Mouse (Mus musculus) hindbrain, embryonic 12.5 days (tissue): ENCODE results near the gene Taf12. TPM values are rescaled to one million over a fixed set of nuclear protein-coding genes. Genes with fewer than 3 reads are reported as not detected.

Experiments used
- ATAC-seq: fragments of 200-750 bp; cut with Nextera tagmentation; 2 replicates; pipeline ENCODE4 v1.8.0; 2017; ENCODE audit warnings: moderate TSS enrichment; ENCODE audit not compliant: low FRiP score
- H3K27ac ChIP-seq: fragments of 300-500 bp; sonication (generic); 2 replicates; pipeline ENCODE4 v1.5.1; 2016; ENCODE audit warnings: mild to moderate bottlenecking
- H3K27me3 ChIP-seq: fragments of 300-500 bp; sonication (generic); 2 replicates; pipeline ENCODE4 v1.6.1; 2016; ENCODE audit warnings: mild to moderate bottlenecking
- H3K36me3 ChIP-seq: fragments of 300-500 bp; sonication (generic); 2 replicates; pipeline ENCODE4 v1.6.1; 2016; ENCODE audit warnings: mild to moderate bottlenecking
- H3K4me1 ChIP-seq: fragments of 300-500 bp; sonication (generic); 2 replicates; pipeline ENCODE4 v1.6.1; 2016
- H3K4me2 ChIP-seq: fragments of 300-500 bp; sonication (generic); replicated peaks from 2 replicates; pipeline ENCODE4 v1.6.1; 2016; ENCODE audit warnings: mild to moderate bottlenecking
- H3K4me3 ChIP-seq: fragments of 300-500 bp; sonication (generic); 2 replicates; pipeline ENCODE4 v1.5.1; 2016; ENCODE audit warnings: mild to moderate bottlenecking
- H3K9ac ChIP-seq: fragments of 300-500 bp; sonication (generic); 2 replicates; pipeline ENCODE4 v1.6.1; 2016; ENCODE audit warnings: mild to moderate bottlenecking, moderate library complexity
- H3K9me3 ChIP-seq: fragments of 300-500 bp; sonication (generic); replicated peaks from 2 replicates; pipeline ENCODE4 v1.6.1; 2016; ENCODE audit warnings: mild to moderate bottlenecking
- WGBS: fragments of 180-500 bp; shearing (Covaris S2); methylation state at CpG from one replicate; pipeline ENCODE4 v1.1.7; 2016; 5-methylcytosine and 5-hydroxymethylcytosine counted together
- polyA plus RNA-seq: library from polyadenylated mRNA; unstranded; fragments of >200 nt; fragmentation: Nextera tagmentation; extraction: Ambion mirVana; gene quantifications from 2 replicates; pipeline ENCODE4 v1.2.1, GENCODE M21; 2016

The Taf12 gene
- polyA plus RNA-seq, 1 experiment from 2014 or later, result 53.6 TPM

- no peak overlapping the region for H3K4me3 ChIP-seq
- no peak overlapping the region for H3K9ac ChIP-seq
- H3K9me3 ChIP-seq, result no peaks in the 10 kb centered on the region
- no peaks in the 10 kb centered on the region for H3K27me3 ChIP-seq
- no peak overlapping the region for H3K4me2 ChIP-seq
- H3K36me3 ChIP-seq, result peaks cover 14% of the 10 kb centered on the region
- ATAC-seq, result no peak
- H3K4me1 ChIP-seq, result peaks cover 18% of the 10 kb centered on the region
- 73% methylated on average over 6 of the region's 6 CpGs for WGBS
- no peak overlapping the region for H3K27ac ChIP-seq
Measured at GRCm38 (mm10) chr4:132306004-132306403, 31.8 kb downstream of the Taf12 start.

- Histone ChIP-seq H3K4me2 (peak overlapping the region; percentile 73), H3K9ac (peak overlapping the region; percentile 93), H3K27ac (peak overlapping the region; percentile 89), H3K9me3 (no peaks in the 10 kb centered on the region), H3K36me3 (peaks cover 37% of the 10 kb centered on the region), H3K4me3 (peak overlapping the region; percentile 74), H3K4me1 (peaks cover 12% of the 10 kb centered on the region), H3K27me3 (no peaks in the 10 kb centered on the region)
- WGBS, result 2% methylated on average over 41 of the region's 41 CpGs
- peak; percentile 95 for ATAC-seq
Measured at GRCm38 (mm10) chr4:132308437-132309139, 34.4 kb downstream of the Taf12 start.

GRCm38 (mm10) chr4:132309140-132309848 is 35.1 kb downstream of the Taf12 start:
- no peak for ATAC-seq
- Histone ChIP-seq H3K4me1 (peaks cover 12% of the 10 kb centered on the region), H3K27ac (peak overlapping the region; percentile 89), H3K36me3 (peaks cover 45% of the 10 kb centered on the region), H3K9ac (peak overlapping the region; percentile 93), H3K4me3 (peak overlapping the region; percentile 74), H3K4me2 (peak overlapping the region; percentile 73), H3K27me3 (no peaks in the 10 kb centered on the region), H3K9me3 (no peaks in the 10 kb centered on the region)
- under 1% methylated on average over 15 of the region's 15 CpGs for WGBS

GRCm38 (mm10) chr4:132309849-132310472 is 35.8 kb downstream of the Taf12 start:
- WGBS, result 32% methylated on average over 10 of the region's 10 CpGs
- peaks cover 45% of the 10 kb centered on the region for H3K36me3 ChIP-seq
- peak overlapping the region; percentile 89 for H3K27ac ChIP-seq
- 0 out of 2 replicates have a peak, but pooled peaks have one; percentile 39 for ATAC-seq
- peaks cover 12% of the 10 kb centered on the region for H3K4me1 ChIP-seq
- H3K27me3 ChIP-seq, result no peaks in the 10 kb centered on the region
- H3K9ac ChIP-seq, result peak overlapping the region; percentile 93
- H3K9me3 ChIP-seq, result no peaks in the 10 kb centered on the region
- peak overlapping the region; percentile 74 for H3K4me3 ChIP-seq
- H3K4me2 ChIP-seq, result peak overlapping the region; percentile 73

- 62% methylated on average over 1 of the region's 1 CpGs for WGBS
- Histone ChIP-seq H3K27me3 (no peaks in the 10 kb centered on the region), H3K4me1 (peaks cover 12% of the 10 kb centered on the region), H3K4me3 (no peak overlapping the region), H3K27ac (no peak overlapping the region), H3K4me2 (no peak overlapping the region), H3K36me3 (peaks cover 52% of the 10 kb centered on the region), H3K9me3 (no peaks in the 10 kb centered on the region), H3K9ac (no peak overlapping the region)
- ATAC-seq, result no peak
Measured at GRCm38 (mm10) chr4:132311209-132311608, 37.0 kb downstream of the Taf12 start.

- Histone ChIP-seq H3K36me3 (peaks cover 58% of the 10 kb centered on the region), H3K27ac (no peak overlapping the region), H3K9ac (no peak overlapping the region), H3K27me3 (no peaks in the 10 kb centered on the region), H3K4me2 (no peak overlapping the region), H3K4me1 (peaks cover 12% of the 10 kb centered on the region), H3K9me3 (no peaks in the 10 kb centered on the region), H3K4me3 (no peak overlapping the region)
- no peak for ATAC-seq
- WGBS, result 57% methylated on average over 3 of the region's 3 CpGs
Measured at GRCm38 (mm10) chr4:132311801-132312200, 37.6 kb downstream of the Taf12 start.

GRCm38 (mm10) chr4:132312627-132313026 is 38.5 kb downstream of the Taf12 start:
- Histone ChIP-seq H3K27me3 (no peaks in the 10 kb centered on the region), H3K36me3 (peaks cover 63% of the 10 kb centered on the region), H3K9me3 (no peaks in the 10 kb centered on the region), H3K4me3 (no peak overlapping the region), H3K4me2 (no peak overlapping the region), H3K27ac (no peak overlapping the region), H3K9ac (no peak overlapping the region), H3K4me1 (peaks cover 12% of the 10 kb centered on the region)
- ATAC-seq, result no peak
- 82% methylated on average over 5 of the region's 5 CpGs for WGBS

GRCm38 (mm10) chr4:132315711-132316110 is 41.5 kb downstream of the Taf12 start:
- H3K27ac ChIP-seq, result no peak overlapping the region
- H3K27me3 ChIP-seq, result no peaks in the 10 kb centered on the region
- no peak overlapping the region for H3K4me3 ChIP-seq
- no peaks in the 10 kb centered on the region for H3K9me3 ChIP-seq
- 84% methylated on average over 8 of the region's 8 CpGs for WGBS
- no peaks in the 10 kb centered on the region for H3K4me1 ChIP-seq
- H3K4me2 ChIP-seq, result no peak overlapping the region
- H3K9ac ChIP-seq, result no peak overlapping the region
- peaks cover 78% of the 10 kb centered on the region for H3K36me3 ChIP-seq
- ATAC-seq, result no peak

- H3K27me3 ChIP-seq, result no peaks in the 10 kb centered on the region
- no peak overlapping the region for H3K9ac ChIP-seq
- no peaks in the 10 kb centered on the region for H3K9me3 ChIP-seq
- WGBS, result 77% methylated on average over 5 of the region's 5 CpGs
- H3K36me3 ChIP-seq, result peaks cover 35% of the 10 kb centered on the region
- no peak for ATAC-seq
- H3K4me2 ChIP-seq, result no peak overlapping the region
- no peak overlapping the region for H3K27ac ChIP-seq
- peaks cover 10% of the 10 kb centered on the region for H3K4me1 ChIP-seq
- H3K4me3 ChIP-seq, result no peak overlapping the region
Measured at GRCm38 (mm10) chr4:132326481-132326880, 52.3 kb downstream of the Taf12 start.

GRCm38 (mm10) chr4:132328391-132328982 is 54.3 kb downstream of the Taf12 start:
- Histone ChIP-seq H3K27me3 (no peaks in the 10 kb centered on the region), H3K4me1 (peaks cover 10% of the 10 kb centered on the region), H3K9me3 (no peaks in the 10 kb centered on the region), H3K9ac (peak overlapping the region; percentile 80), H3K4me3 (peak overlapping the region; percentile 61), H3K4me2 (peak overlapping the region; percentile 69), H3K36me3 (peaks cover 40% of the 10 kb centered on the region), H3K27ac (peak overlapping the region; percentile 82; the same call in 1 of the 2 replicates)
- no peak for ATAC-seq
- WGBS, result 47% methylated on average over 14 of the region's 14 CpGs

GRCm38 (mm10) chr4:132329115-132329834 is 55.1 kb downstream of the Taf12 start, which contains the start of gene Trnau1ap:
Gene Trnau1ap, minus strand, starts transcription at chr4:132329538.
- WGBS, result under 1% methylated on average over 52 of the region's 52 CpGs
- peak; percentile 96 for ATAC-seq
- Histone ChIP-seq H3K4me2 (peak within 1 kb of the TSS; percentile 69), H3K36me3 (peaks cover 40% of the 10 kb centered on the region), H3K4me3 (peak within 1 kb of the TSS; percentile 61), H3K27me3 (no peaks in the 10 kb centered on the region), H3K9me3 (no peaks in the 10 kb centered on the region), H3K27ac (peak within 1 kb of the TSS; percentile 82), H3K9ac (peak within 1 kb of the TSS; percentile 80), H3K4me1 (peaks cover 10% of the 10 kb centered on the region)
